Mouse (Mus musculus) adrenal gland, adult 2 months (tissue): ENCODE data around the gene Lnx2. TPM values are rescaled to one million over a fixed set of nuclear protein-coding genes. Genes with fewer than 3 reads are reported as not detected.

Experiments used
- polyA plus RNA-seq: library from polyadenylated mRNA; depleted of rRNA; stranded (reverse); fragments of >200 nt; gene quantifications from 2 replicates; pipeline ENCODE4 v1.2.3, GENCODE M21; 2012; rRNA removed
- total RNA-seq, 2 experiments: library from RNA; stranded (reverse); gene quantifications; 2 replicates each; pipeline ENCODE4 v1.2.3; 2021

Lnx2 gene
- total and polyA plus RNA-seq, 3 experiments = 13.0 to 33.1 (median 13.4) TPM

Other genes starting within 250 kb of the Lnx2 start
- gene Rpl21, start 243.7 kb downstream of the Lnx2 start, total RNA-seq = 100 to 1,000 TPM; 308 to 315 TPM
- 5.2 and 5.3 TPM in 2 replicates for gene Rpl21, start 243.7 kb downstream of the Lnx2 start, polyA plus RNA-seq
- 10 to 100 TPM in 1 of 2 experiments, 1 to 10 TPM in 1; 8.2 to 12.2 TPM for gene Rasl11a, start 231.5 kb downstream of the Lnx2 start, total RNA-seq
- gene Rasl11a, start 231.5 kb downstream of the Lnx2 start, polyA plus RNA-seq = 7.9 and 8.9 TPM in 2 replicates
- 10 to 100 TPM; 30.1 to 30.4 TPM for gene Gtf3a, start 127.9 kb downstream of the Lnx2 start, total RNA-seq
- gene Gtf3a, start 127.9 kb downstream of the Lnx2 start, polyA plus RNA-seq = 47.9 and 51.0 TPM in 2 replicates
- gene Mtif3, start 112.8 kb downstream of the Lnx2 start, total RNA-seq = 10 to 100 TPM; 29.0 to 39.8 TPM
- 8.6 and 9.5 TPM in 2 replicates for gene Mtif3, start 112.8 kb downstream of the Lnx2 start, polyA plus RNA-seq
- gene Polr1d, start 464 bp upstream of the Lnx2 start, total RNA-seq = 100 to 1,000 TPM; 111 to 124 TPM
- 42.9 and 45.9 TPM in 2 replicates for gene Polr1d, start 464 bp upstream of the Lnx2 start, polyA plus RNA-seq
- not detected for gene Gsx1, start 112.1 kb upstream of the Lnx2 start, total RNA-seq
- not detected in 2 replicates for gene Gsx1, start 112.1 kb upstream of the Lnx2 start, polyA plus RNA-seq
- not detected for gene Pdx1, start 193.4 kb upstream of the Lnx2 start, total RNA-seq
- not detected in 2 replicates for gene Pdx1, start 193.4 kb upstream of the Lnx2 start, polyA plus RNA-seq
- not detected for gene Cdx2, start 230.7 kb upstream of the Lnx2 start, total RNA-seq
- gene Cdx2, start 230.7 kb upstream of the Lnx2 start, polyA plus RNA-seq = not detected in 2 replicates
- gene Urad, start 245.9 kb upstream of the Lnx2 start, total RNA-seq = 1 to 10 TPM in 1 of 2 experiments, not detected in 1; 3.5 TPM
- 2.2 and 3.3 TPM in 2 replicates for gene Urad, start 245.9 kb upstream of the Lnx2 start, polyA plus RNA-seq